Mouse (Mus musculus) embryonic facial prominence, embryonic 11.5 days (tissue): ENCODE measurements at regions not wholly inside any gene's neighbourhood (a gene's known extent, or its start where the extent isn't known, plus 50 kb on each side); places are given as distances from the start of the nearest gene placed in this dataset.

ENCODE experiments used
- ATAC-seq: fragments of 200-750 bp; cut with Nextera tagmentation; replicated peaks from 2 replicates; pipeline ENCODE4 v1.8.0; 2017; ENCODE audit warnings: low read depth; ENCODE audit not compliant: insufficient number of reproducible peaks, low FRiP score, low TSS enrichment
- DNase-seq: peaks from one replicate; pipeline ENCODE4 v3.0.0-alpha.2; 2015; ENCODE audit warnings: low spot score
- H3K27ac ChIP-seq: fragments of 300-500 bp; sonication (generic); replicated peaks from 2 replicates; pipeline ENCODE4 v1.5.1; 2014; ENCODE audit warnings: mild to moderate bottlenecking, low read depth, low read length, control low read depth
- H3K27me3 ChIP-seq: fragments of 300-500 bp; sonication (generic); 2 replicates; pipeline ENCODE4 v1.6.1; 2014; ENCODE audit warnings: mild to moderate bottlenecking, low read length, moderate library complexity, mixed read lengths; ENCODE audit not compliant: control insufficient read depth, insufficient read depth
- H3K36me3 ChIP-seq: fragments of 300-500 bp; sonication (generic); replicated peaks from 2 replicates; pipeline ENCODE4 v1.6.1; 2014; ENCODE audit warnings: low read depth, mild to moderate bottlenecking, low read length, moderate library complexity, mixed read lengths; ENCODE audit not compliant: control insufficient read depth, insufficient read depth
- H3K4me1 ChIP-seq: fragments of 300-500 bp; sonication (generic); 2 replicates; pipeline ENCODE4 v1.6.1; 2014; ENCODE audit warnings: low read length, mixed read lengths; ENCODE audit not compliant: control insufficient read depth, insufficient read depth
- H3K4me2 ChIP-seq: fragments of 300-500 bp; sonication (generic); 2 replicates; pipeline ENCODE4 v1.6.1; 2014; ENCODE audit warnings: low read depth, mild to moderate bottlenecking, control low read depth, low read length, moderate library complexity
- H3K4me3 ChIP-seq: fragments of 300-500 bp; sonication (generic); 2 replicates; pipeline ENCODE4 v1.5.1; 2014; ENCODE audit warnings: low read depth, low read length, control low read depth
- H3K9ac ChIP-seq: fragments of 300-500 bp; sonication (generic); replicated peaks from 2 replicates; pipeline ENCODE4 v1.6.1; 2014; ENCODE audit warnings: mild to moderate bottlenecking, control low read depth, low read length
- H3K9me3 ChIP-seq: fragments of 300-500 bp; sonication (generic); replicated peaks from 2 replicates; pipeline ENCODE4 v1.6.1; 2016; ENCODE audit warnings: mild to moderate bottlenecking, low read length, inconsistent platforms, mixed read lengths; ENCODE audit not compliant: control insufficient read depth
- WGBS: fragments of 180-500 bp; shearing (Covaris S2); extraction: QIAGEN DNeasy Blood & Tissue Kit; methylation state at CpG from one replicate; pipeline ENCODE4 v1.1.7; 2014; 5-methylcytosine and 5-hydroxymethylcytosine counted together

GRCm38 (mm10) chr12:12208216-12208615 lies 53.7 kb upstream of the Fam49a start:
- no peaks in the 10 kb centered on the region for H3K36me3 ChIP-seq
- H3K27me3 ChIP-seq = no peaks in the 10 kb centered on the region
- ATAC-seq (no peak), DNase-seq (no peak)
- no peaks in the 10 kb centered on the region for H3K9me3 ChIP-seq
- H3K4me3 ChIP-seq = no peak overlapping the region
- H3K4me2 ChIP-seq = no peak overlapping the region
- H3K4me1 ChIP-seq = no peaks in the 10 kb centered on the region
- 52% methylated on average over 1 of the region's 1 CpGs for WGBS
- H3K27ac ChIP-seq = no peak overlapping the region
- H3K9ac ChIP-seq = no peak overlapping the region
